In genomic region chr10:45381937-45382636, GRCm38 (mm10) we compare ENCODE assay signal across 8 mouse cellular contexts. TPM values are rescaled to one million over a fixed set of nuclear protein-coding genes. Genes with fewer than 3 reads are reported as not detected.
A peak's percentile ranks its signal among the peaks of the same experiment; 100 is the strongest.
DNase-seq lines count a peak whose midpoint lies in the region; ATAC-seq and TF ChIP-seq lines count a peak whose summit lies in the region.

No protein-coding gene starts in this region.

- H3K4me2 ChIP-seq in kidney, embryonic 15.5 days: no peak overlapping the region

- TF ChIP-seq POLR2A in heart, adult 2 months (IDR thresholded peaks at IDR 0.05; ENCODE audit: insufficient read depth, low read depth, low read length): no peak

- H3K79me2 ChIP-seq in heart, adult 2 months (replicated peaks; ENCODE audit: control insufficient read depth, insufficient read depth, low read length): no peaks in the 10 kb centered on the region

- H3K9ac ChIP-seq in heart, adult 2 months (ENCODE audit: low read depth, low read length): no peak overlapping the region
- no peak overlapping the region for H3K9ac ChIP-seq in kidney, embryonic 15.5 days

- no peak for ATAC-seq in kidney, embryonic 15.5 days (replicated peaks; ENCODE audit: low FRiP score)

- H3K27ac ChIP-seq in heart, adult 2 months: no peak overlapping the region
- H3K27ac ChIP-seq in midbrain, embryonic 10.5 days (replicated peaks): peak overlapping the region; percentile 14; the same call in 1 of the 2 replicates
- H3K27ac ChIP-seq in kidney, embryonic 15.5 days: no peak overlapping the region

- no peaks in the 10 kb centered on the region for H3K4me1 ChIP-seq in heart, adult 2 months (ENCODE audit: control insufficient read depth, insufficient read depth, low read length)
- H3K4me1 ChIP-seq in E14TG2a.4 (replicated peaks; ENCODE audit: low read depth, low read length): no peaks in the 10 kb centered on the region
- peaks cover 5% of the 10 kb centered on the region; the same call in 1 of the 2 replicates for H3K4me1 ChIP-seq in midbrain, embryonic 10.5 days
- H3K4me1 ChIP-seq in kidney, embryonic 15.5 days: no peaks in the 10 kb centered on the region

- no peaks in the 10 kb centered on the region for H3K27me3 ChIP-seq in heart, adult 2 months (ENCODE audit: control insufficient read depth, insufficient read depth, low read length)
- H3K27me3 ChIP-seq in E14TG2a.4 (ENCODE audit: insufficient read depth, low read length): no peaks in the 10 kb centered on the region
- H3K27me3 ChIP-seq in midbrain, embryonic 10.5 days (ENCODE audit: low read depth, poor library complexity, severe bottlenecking): no peaks in the 10 kb centered on the region
- no peaks in the 10 kb centered on the region for H3K27me3 ChIP-seq in kidney, embryonic 15.5 days

- no peaks in the 10 kb centered on the region for H3K9me3 ChIP-seq in E14TG2a.4 (ENCODE audit: low read length)
- H3K9me3 ChIP-seq in midbrain, embryonic 10.5 days (replicated peaks): no peaks in the 10 kb centered on the region
- H3K9me3 ChIP-seq in kidney, embryonic 15.5 days (replicated peaks): no peaks in the 10 kb centered on the region

- H3K36me3 ChIP-seq in heart, adult 2 months (ENCODE audit: control insufficient read depth, insufficient read depth, low read length): no peaks in the 10 kb centered on the region
- H3K36me3 ChIP-seq in E14TG2a.4 (ENCODE audit: insufficient read depth, low read length): peaks cover 5% of the 10 kb centered on the region; the same call in 1 of the 2 replicates
- H3K36me3 ChIP-seq in midbrain, embryonic 10.5 days: peaks cover 29% of the 10 kb centered on the region
- no peaks in the 10 kb centered on the region for H3K36me3 ChIP-seq in kidney, embryonic 15.5 days

- peak; percentile 45 for TF ChIP-seq CTCF in heart, adult 2 months (IDR thresholded peaks at IDR 0.05)
- peak; percentile 12; the same call in 1 of the 2 replicates for TF ChIP-seq CTCF in E14TG2a.4 (conservative IDR thresholded peaks at IDR 0.05; ENCODE audit: low read length)

- TF ChIP-seq EP300 in heart, adult 2 months (IDR thresholded peaks at IDR 0.05; ENCODE audit: insufficient read depth, low read depth, low read length): no peak

- intact Hi-C loops in heart, adult 2 months (cut with DNase I): loop anchor here (2.0 to 10.0 kb wide), 4 partner anchors 105 to 535 kb away; partner anchors contain the start of gene Lin28b
- intact Hi-C loops in heart, postnatal 14 days (cut with DNase I): loop anchor here (5.0 to 10.0 kb wide), 5 partner anchors 103 to 535 kb away; partner anchors contain the start of gene Lin28b

- no peak overlapping the region for H3K4me3 ChIP-seq in heart, adult 2 months
- H3K4me3 ChIP-seq in E14TG2a.4 (replicated peaks; ENCODE audit: low read length): no peak overlapping the region
- no peak overlapping the region for H3K4me3 ChIP-seq in midbrain, embryonic 10.5 days
- no peak overlapping the region for H3K4me3 ChIP-seq in kidney, embryonic 15.5 days (replicated peaks)

- no peak for DNase-seq in heart, adult 2 months
- DNase-seq in heart, postnatal 14 days: no peak
- peak; percentile 25 for DNase-seq in embryo, embryonic 9.5 days (ENCODE audit: extremely low spot score)
- no peak for DNase-seq in midbrain, embryonic 10.5 days (ENCODE audit: low spot score)
- no peak for DNase-seq in cerebellum, postnatal 4 days (ENCODE audit: low spot score in 2 of 2)
- DNase-seq in layer of hippocampus, adult 11-12 months (ENCODE audit: low spot score): no peak

RNA-seq across cellular contexts. Expression of gene Bves, which starts 46.5 kb away (rescaled TPM):
- total RNA-seq in heart, adult 2 months (2021): 10 to 100 TPM; 31.1 to 34.8 TPM
- 25.0 and 44.5 TPM in 2 replicates for polyA plus RNA-seq in heart, adult 2 months (2012; rRNA removed)
- total RNA-seq in heart, postnatal 14 days (2021): 10 to 100 TPM; 42.1 to 42.8 TPM
- 2.3 and 2.6 TPM in 2 replicates for polyA plus RNA-seq in midbrain, embryonic 10.5 days (2016; fragmentation: Nextera tagmentation; extraction: Ambion mirVana)
- polyA plus RNA-seq in kidney, embryonic 15.5 days (2015; fragmentation: Nextera tagmentation; extraction: Ambion mirVana): 1.5 and 2.1 TPM in 2 replicates
